Mouse (Mus musculus) cerebellum, postnatal 36 days (tissue): ENCODE measurements around the gene Tap2.

Source experiments
- DNase-seq, 2 experiments: peaks; one replicate each; pipeline ENCODE4 v3.0.0; 2021 to 2022; ENCODE audit warnings: mixed read lengths in 2 of 2

Gene Tap2

GRCm38 (mm10) chr17:34203444-34203843, at the start of gene Tap2:
Tap2 (plus strand) TSS chr17:34203527.
- no peak for DNase-seq

- DNase-seq: no peak
Observed at GRCm38 (mm10) chr17:34155534-34155933, 47.8 kb upstream of the Tap2 start.

- DNase-seq: no peak
Observed at GRCm38 (mm10) chr17:34164202-34164895, 39.0 kb upstream of the Tap2 start.

DNA sequence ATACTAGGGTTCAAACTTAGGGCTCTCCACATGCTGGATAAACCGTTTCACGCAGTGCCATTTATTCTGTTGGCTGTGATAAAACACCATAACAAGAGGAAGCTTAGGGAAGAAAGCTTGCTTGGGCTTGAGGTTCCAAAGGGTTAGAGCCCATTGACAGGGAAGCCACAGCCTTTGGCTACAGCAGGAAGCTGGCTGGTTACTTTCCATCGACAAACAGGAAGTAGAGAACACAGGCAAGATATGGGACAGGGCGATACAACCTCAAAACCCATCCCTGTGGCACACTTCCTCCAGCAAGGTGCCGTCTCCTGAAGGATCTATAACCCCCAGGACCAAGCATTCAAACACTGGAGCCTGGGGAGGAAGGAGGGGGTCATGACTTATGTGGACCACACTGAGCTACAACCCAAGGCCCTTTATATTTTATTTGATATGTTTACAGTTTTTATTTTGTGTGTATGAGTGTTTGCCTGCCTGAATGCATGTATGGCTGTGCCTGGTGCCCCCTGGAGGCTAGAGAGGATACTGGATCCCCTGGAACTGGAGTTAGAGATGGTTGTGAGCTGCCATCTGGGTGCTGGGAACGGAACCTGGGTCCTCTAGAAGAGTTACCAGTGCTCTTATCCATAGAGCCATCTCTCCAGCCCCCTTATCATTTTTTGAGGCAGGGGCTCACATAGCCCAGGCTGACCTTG, 38.1 kb upstream of the Tap2 start:
- DNase-seq: no peak

- DNase-seq: peak; percentile 14 to 28
Observed at GRCm38 (mm10) chr17:34169279-34169678, 34.0 kb upstream of the Tap2 start.

DNA sequence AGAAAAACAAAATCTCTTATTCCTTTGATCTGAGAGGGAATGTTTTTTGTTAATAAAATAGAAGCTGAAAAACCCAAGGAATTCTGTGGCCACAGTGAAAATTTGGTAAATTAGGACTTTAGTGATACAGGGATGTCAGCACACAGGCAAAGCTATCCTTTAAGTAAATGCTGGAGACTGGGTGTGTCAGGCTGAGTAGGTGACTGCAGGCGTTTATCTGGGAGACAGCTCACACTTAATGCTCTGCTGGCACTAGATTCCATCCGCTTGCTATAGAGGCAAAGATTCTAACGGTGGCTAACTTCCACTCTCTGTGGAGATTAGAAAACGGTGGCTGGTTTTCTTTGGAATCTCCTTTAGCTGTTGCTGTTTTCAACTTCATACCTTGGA, 32.8 kb upstream of the Tap2 start:
- no peak for DNase-seq

GRCm38 (mm10) chr17:34170877-34171498, 32.3 kb upstream of the Tap2 start:
- peak; percentile 74 to 83 for DNase-seq

GRCm38 (mm10) chr17:34172528-34172927, 30.8 kb upstream of the Tap2 start:
- DNase-seq: no peak

DNA sequence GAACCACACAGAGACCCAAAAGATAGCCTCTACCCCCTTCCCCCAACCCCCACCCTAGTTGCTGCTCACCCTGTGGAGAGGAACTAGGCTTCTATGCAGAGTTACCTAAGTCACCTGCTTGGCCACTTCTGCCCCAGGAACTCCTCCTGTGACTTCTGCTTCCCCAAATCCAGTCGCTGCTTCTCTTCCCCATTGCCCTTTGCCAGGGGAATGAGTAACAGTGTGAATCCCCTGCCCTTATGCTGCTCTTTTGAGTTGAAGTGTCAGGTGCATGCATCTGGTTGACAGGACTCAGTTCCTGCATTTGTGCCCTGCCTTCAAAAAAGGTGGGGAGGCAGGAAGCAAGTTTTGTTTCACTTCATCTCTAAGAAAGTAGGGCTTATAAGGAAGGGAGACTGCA, 29.3 kb upstream of the Tap2 start:
- DNase-seq: no peak

DNA sequence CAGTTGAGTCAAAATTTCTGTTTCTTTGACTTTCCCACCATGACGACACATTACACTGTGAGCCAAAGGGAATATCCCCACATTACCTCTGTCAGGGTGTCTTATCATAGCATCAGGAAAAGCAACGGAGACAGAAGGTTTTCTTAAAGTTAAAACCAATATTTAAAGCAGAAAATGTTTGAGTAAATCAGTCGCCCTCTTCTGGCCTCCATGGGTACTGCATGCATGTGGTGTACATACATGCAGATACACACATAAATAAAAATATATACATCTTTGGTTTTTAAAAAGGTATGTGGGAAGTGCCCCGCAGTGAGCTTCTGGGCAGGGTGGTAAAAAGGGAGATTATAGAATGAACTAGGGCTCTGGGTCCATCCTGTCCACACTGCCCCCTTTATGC, 26.1 kb upstream of the Tap2 start:
- no peak for DNase-seq

GRCm38 (mm10) chr17:34179019-34179418, 24.3 kb upstream of the Tap2 start:
- no peak for DNase-seq

DNA sequence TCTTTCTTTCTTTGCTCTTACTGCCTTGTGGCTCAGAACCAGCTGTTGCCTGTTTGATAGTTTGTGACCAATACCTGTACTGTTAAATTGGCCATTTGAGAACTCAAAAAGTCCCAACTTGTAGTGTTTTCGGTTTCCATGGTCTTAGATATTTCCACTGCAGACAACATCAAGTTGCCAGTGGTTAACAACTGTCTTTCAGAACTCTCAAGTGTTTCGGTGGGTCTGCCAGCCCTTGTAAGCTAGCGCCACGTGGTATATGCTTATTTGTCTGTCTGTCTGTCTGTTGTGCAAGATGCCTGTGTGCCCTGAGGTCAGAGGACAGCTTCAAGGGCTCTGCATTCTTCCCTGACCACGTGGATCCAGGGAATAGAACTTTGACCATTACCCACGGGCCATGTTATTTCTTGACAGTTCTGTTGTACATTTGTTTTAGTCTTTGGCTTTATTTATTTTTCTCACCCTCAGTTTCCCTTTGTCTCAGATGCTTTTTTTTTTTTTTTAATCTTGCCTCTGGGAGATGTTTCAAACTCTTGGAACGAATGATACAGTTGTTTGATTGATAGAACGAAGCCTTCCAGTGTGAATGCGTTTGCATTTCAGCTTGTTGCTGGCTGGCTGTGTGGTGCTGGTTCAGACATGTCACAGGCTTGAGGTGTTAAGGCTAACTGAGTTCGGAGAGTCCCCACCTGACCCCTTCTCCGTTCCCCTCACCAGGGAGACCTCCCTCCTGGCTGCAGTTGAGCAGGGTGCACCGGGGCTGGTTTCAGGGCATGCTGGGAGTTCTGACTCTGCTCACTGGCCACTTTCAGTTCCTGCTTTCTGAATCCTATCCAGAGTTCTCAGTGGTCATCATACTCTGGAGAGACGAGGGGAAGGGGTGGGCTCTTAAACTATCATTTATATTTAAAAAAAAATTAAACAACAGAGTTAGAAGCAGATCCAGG, 23.1 kb upstream of the Tap2 start:
- no peak for DNase-seq

GRCm38 (mm10) chr17:34183564-34184219, 19.6 kb upstream of the Tap2 start:
- DNase-seq: no peak

DNA sequence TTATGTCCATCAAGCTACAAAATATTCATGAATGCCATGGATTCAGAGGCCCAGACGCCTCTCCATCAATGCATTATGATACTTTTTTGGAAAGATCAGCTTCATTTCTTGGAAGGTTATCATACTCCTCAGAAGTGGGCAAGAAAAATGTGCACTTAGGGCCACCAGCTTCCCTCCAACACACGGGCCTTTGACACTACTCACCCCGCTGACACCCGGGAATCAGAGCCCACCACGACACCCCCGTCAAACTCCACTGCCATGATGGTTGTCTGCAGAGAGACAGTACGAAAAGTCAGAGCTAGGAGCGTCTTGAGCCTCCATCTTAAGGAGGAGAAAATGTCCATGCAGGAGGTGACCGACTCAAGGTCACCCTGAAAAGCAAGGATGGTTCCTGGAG, 17.8 kb upstream of the Tap2 start:
- no peak for DNase-seq

DNA sequence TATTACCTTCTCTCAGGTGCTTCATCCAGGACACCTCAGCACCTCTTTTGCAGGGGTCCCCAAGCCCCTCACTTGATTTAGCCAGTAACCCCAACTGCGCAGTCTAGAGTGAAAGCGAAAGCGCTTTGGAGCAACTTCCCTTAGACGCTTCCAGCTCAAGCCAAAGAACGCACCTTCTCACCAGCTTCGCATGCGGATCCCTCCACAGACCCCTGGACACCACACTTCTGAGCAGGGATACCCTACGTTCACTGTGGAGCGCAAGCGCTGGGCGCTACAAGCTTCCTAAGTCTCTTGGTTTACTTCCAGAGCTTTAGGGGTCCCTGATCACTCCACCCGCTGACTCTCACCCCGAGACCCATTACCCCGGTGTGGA, 16.5 kb upstream of the Tap2 start:
- DNase-seq: no peak

DNA sequence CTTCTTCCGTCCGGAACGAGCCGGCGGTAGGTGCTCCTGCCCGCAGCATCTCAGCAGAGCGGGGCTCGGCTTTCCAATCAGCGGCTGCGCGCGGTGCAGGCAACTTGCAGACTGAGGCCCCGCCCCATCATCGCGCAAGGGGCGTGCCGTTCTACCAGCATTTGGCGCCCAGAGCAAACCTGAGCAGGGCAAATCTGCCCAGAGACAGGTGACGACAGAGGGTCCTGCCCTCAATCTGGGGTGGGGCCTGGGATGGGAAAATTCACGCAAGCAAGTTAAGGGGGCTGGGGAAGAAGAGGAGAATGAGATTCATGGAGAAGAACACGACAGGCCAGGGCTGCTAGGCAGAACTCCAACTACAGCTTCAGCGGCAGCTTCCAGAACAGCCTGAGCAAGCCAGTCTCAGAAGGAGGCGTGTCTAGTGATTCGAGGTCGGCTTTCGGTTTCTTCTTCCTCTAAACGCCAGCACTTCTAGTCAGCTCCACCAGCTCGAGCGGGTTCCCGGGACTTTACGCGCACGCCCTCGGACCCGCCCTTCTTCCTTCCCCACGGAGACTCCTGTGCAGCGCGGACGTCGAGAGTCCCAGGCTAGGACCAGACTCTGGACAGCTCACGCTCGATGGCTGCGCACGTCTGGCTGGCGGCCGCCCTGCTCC, 15.9 kb upstream of the Tap2 start, which contains the start of the genes Tap1 and Psmb9:
Tap1 (plus strand) TSS at position 293 of the 656 bp plus-strand sequence.
Psmb9 (minus strand) TSS at position 504 of the 656 bp plus-strand sequence.
- DNase-seq: peak; percentile 88 to 90

DNA sequence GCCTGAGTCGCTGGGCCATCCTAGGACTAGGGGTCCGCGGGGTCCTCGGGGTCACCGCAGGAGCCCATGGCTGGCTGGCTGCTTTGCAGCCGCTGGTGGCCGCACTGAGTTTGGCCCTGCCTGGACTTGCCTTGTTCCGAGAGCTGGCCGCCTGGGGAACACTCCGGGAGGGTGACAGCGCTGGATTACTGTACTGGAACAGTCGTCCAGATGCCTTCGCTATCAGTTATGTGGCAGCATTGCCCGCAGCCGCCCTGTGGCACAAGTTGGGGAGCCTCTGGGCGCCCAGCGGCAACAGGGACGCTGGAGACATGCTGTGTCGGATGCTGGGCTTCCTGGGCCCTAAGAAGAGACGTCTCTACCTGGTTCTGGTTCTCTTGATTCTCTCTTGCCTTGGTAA, 15.3 kb upstream of the Tap2 start:
- no peak for DNase-seq

DNA sequence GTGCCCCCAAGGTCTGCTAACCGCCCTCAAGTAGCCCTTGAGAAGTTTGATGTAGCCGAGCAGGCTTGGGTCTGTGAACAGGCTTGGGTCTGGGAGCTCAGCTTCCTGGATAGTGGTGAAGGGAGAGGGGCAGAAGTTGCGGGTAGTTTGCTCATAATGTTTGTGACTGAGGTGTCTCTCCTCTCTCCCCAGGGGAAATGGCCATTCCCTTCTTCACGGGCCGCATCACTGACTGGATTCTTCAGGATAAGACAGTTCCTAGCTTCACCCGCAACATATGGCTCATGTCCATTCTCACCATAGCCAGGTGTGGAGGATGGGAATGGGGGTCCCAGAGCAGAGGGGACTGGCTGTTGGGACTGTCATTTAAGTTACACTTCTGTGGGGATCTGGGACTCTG, 14.3 kb upstream of the Tap2 start:
- DNase-seq: no peak

DNA sequence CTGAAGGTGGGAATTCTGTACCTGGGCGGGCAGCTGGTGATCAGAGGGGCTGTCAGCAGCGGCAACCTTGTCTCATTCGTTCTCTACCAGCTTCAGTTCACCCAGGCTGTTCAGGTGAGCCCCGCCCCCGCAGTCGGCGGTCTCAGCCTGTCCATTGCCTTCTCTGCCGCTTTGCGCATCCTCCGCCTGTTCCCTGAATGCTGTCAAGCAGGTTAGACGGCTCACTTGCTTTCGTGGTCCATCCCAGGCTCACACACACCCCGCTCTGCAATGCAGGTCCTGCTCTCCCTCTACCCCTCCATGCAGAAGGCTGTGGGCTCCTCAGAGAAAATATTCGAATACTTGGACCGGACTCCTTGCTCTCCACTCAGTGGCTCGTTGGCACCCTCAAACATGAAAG, 10.5 kb upstream of the Tap2 start:
- DNase-seq: no peak

- DNase-seq: no peak
Observed at GRCm38 (mm10) chr17:34193468-34193867, 9.9 kb upstream of the Tap2 start.

DNA sequence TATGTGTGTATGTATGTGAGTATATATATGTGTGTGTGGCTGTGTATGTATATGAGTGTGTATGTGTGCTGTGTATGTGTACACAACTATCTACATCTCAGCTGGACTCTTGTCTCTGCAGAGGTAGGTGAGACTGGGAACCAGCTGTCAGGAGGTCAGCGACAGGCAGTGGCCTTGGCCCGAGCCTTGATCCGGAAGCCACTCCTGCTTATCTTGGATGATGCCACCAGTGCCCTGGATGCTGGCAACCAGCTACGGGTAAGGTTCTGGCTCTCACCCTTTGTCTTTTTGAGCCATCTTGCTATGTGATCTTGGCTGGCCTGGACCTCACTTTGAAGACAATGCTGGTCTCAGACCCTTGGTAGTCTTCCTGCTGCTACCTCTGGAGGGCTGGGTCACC, 8.6 kb upstream of the Tap2 start:
- no peak for DNase-seq

GRCm38 (mm10) chr17:34196491-34196890, 6.8 kb upstream of the Tap2 start:
- DNase-seq: no peak
